Mouse (Mus musculus): Measurements from ENCODE around the gene H2-M11. TPM values are rescaled to one million over a fixed set of nuclear protein-coding genes. Genes with fewer than 3 reads are reported as not detected.

Gene H2-M11
- polyA plus RNA-seq (2014; fragmentation: Nextera tagmentation; extraction: Ambion mirVana) = not detected in 2 replicates

DNA sequence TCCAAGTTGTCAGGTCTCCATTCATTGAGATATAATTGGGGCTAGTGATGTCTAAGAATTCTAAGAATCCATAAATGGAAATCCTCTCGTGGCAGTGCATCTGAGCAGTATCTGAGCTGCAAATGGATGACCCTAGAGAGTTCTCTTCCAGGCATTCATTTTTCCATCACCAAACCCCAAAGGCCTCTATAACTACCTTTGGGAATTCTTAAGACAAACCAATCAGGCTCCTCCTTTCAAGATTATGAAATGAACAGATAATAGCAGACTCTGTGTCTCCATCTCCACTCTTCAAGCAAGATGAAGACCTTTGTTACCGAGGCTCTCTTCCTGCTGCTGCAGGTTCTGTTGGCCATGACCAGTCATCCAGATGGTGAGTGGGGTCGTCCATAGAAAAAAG is at the start of gene H2-M11:
Gene H2-M11 (plus strand): TSS at position 301 of the 400 bp plus-strand sequence.
- no peaks in the 10 kb centered on the region for H3K36me3 ChIP-seq (ENCODE audit: control insufficient read depth, insufficient read depth, low read length)
- no peak within 1 kb of the TSS for H3K4me3 ChIP-seq (ENCODE audit: low read depth, low read length)
- H3K4me1 ChIP-seq (ENCODE audit: control insufficient read depth, insufficient read depth, low read length) = no peaks in the 10 kb centered on the region
- ATAC-seq (ENCODE audit: low read depth) = no peak
- no peak within 1 kb of the TSS for H3K4me2 ChIP-seq (ENCODE audit: low read depth, low read length)
- H3K9ac ChIP-seq (replicated peaks; ENCODE audit: low read depth, low read length) = no peak within 1 kb of the TSS
- no peak within 1 kb of the TSS for H3K27ac ChIP-seq (ENCODE audit: low read depth, low read length)
- WGBS = 67% methylated on average over 3 of the region's 3 CpGs
- H3K9me3 ChIP-seq (ENCODE audit: control insufficient read depth, low read length) = no peaks in the 10 kb centered on the region
- H3K27me3 ChIP-seq (ENCODE audit: control insufficient read depth, insufficient read depth, low read length) = no peaks in the 10 kb centered on the region

DNA sequence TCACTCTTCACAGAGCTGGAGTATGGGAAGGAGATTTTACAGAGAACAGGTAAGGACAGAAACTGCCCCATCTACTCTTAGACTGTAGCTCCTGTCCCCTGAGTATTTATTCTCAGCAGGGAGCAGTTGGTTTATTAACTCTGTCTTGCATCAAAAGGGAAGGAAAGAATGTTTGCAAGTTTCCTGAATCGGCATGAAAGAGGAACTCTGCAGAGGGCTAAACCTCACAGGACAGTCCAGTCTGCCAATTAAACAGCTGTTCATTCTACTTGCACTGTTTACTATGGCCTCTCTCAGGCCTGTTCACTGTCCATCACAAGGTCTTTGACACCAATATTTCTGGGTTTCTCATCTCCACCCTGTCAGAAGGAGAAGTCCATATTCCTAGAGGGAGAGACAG is 46.4 kb upstream of the H2-M11 start:
- H3K4me1 ChIP-seq (ENCODE audit: control insufficient read depth, insufficient read depth, low read length) = no peaks in the 10 kb centered on the region
- 43% methylated on average over 1 of the region's 1 CpGs for WGBS
- no peaks in the 10 kb centered on the region for H3K27me3 ChIP-seq (ENCODE audit: control insufficient read depth, insufficient read depth, low read length)
- no peak overlapping the region for H3K27ac ChIP-seq (ENCODE audit: low read depth, low read length)
- no peak for ATAC-seq (ENCODE audit: low read depth)
- H3K9me3 ChIP-seq (ENCODE audit: control insufficient read depth, low read length) = no peaks in the 10 kb centered on the region
- no peak overlapping the region for H3K9ac ChIP-seq (replicated peaks; ENCODE audit: low read depth, low read length)
- H3K36me3 ChIP-seq (ENCODE audit: control insufficient read depth, insufficient read depth, low read length) = no peaks in the 10 kb centered on the region
- no peak overlapping the region for H3K4me3 ChIP-seq (ENCODE audit: low read depth, low read length)
- no peak overlapping the region for H3K4me2 ChIP-seq (ENCODE audit: low read depth, low read length)

DNA sequence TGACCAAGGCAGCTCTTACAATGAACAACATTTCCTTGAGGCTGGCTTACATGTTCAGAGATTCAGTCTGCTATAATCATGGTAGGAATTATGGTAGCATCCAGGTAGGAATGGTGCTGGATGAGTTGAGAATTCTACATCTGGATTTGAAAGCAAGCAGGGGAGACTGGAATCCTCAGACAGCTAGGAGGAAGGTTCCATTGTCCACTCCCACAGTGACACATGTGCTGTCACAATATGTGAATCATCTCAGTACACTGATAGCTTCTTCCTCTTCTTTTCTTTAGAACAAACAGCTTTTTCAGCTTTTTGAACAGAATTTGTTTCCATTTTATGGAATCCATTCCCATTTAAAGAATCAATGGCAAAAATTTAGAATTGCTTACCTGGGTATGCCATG is 43.0 kb upstream of the H2-M11 start:
- Histone ChIP-seq H3K4me1 (ENCODE audit: control insufficient read depth, insufficient read depth, low read length) (no peaks in the 10 kb centered on the region), H3K4me2 (ENCODE audit: low read depth, low read length) (no peak overlapping the region), H3K27ac (ENCODE audit: low read depth, low read length) (no peak overlapping the region), H3K27me3 (ENCODE audit: control insufficient read depth, insufficient read depth, low read length) (no peaks in the 10 kb centered on the region), H3K36me3 (ENCODE audit: control insufficient read depth, insufficient read depth, low read length) (no peaks in the 10 kb centered on the region), H3K4me3 (ENCODE audit: low read depth, low read length) (no peak overlapping the region), H3K9ac (replicated peaks; ENCODE audit: low read depth, low read length) (no peak overlapping the region), H3K9me3 (ENCODE audit: control insufficient read depth, low read length) (no peaks in the 10 kb centered on the region)
- no peak for ATAC-seq (ENCODE audit: low read depth)

Other genes starting within 250 kb of the H2-M11 start
- gene H2-M10.1, start 220.9 kb upstream of the H2-M11 start, polyA plus RNA-seq (2014; fragmentation: Nextera tagmentation; extraction: Ambion mirVana) = not detected in 2 replicates
- gene H2-M10.3, start 178.7 kb upstream of the H2-M11 start, polyA plus RNA-seq (2014; fragmentation: Nextera tagmentation; extraction: Ambion mirVana) = not detected in 2 replicates
- not detected in 2 replicates for gene H2-M10.4, start 84.7 kb upstream of the H2-M11 start, polyA plus RNA-seq (2014; fragmentation: Nextera tagmentation; extraction: Ambion mirVana)
- gene H2-M9, start 95.6 kb downstream of the H2-M11 start, polyA plus RNA-seq (2014; fragmentation: Nextera tagmentation; extraction: Ambion mirVana) = not detected in 2 replicates
- gene H2-M1, start 125.1 kb downstream of the H2-M11 start, polyA plus RNA-seq (2014; fragmentation: Nextera tagmentation; extraction: Ambion mirVana) = not detected in 2 replicates
- gene H2-M10.5, start 225.8 kb downstream of the H2-M11 start, polyA plus RNA-seq (2014; fragmentation: Nextera tagmentation; extraction: Ambion mirVana) = not detected in 2 replicates

Measured in neural tube, embryonic 14.5 days (tissue).